Mouse (Mus musculus): ENCODE measurements around the gene Tsc22d3. TPM values are rescaled to one million over a fixed set of nuclear protein-coding genes. Genes with fewer than 3 reads are reported as not detected.
"Not testable (repeated sequence)": the region's sequence is repeated elsewhere in the genome, so short reads cannot be mapped to it uniquely, and the experiment has no call there.

Tsc22d3 gene
- polyA plus RNA-seq, 1 experiment from 2014 or later = 95.8 TPM

- ATAC-seq (replicated peaks) = no peak
- WGBS = 68% methylated on average over 6 of the region's 6 CpGs
- Histone ChIP-seq H3K27me3 (0 out of 2 replicates have a peak, but pooled peaks cover 5% of the 10 kb centered on the region), H3K4me1 (no peaks in the 10 kb centered on the region), H3K27ac (replicated peaks) (no peak overlapping the region), H3K9me3 (no peaks in the 10 kb centered on the region), H3K4me3 (no peak overlapping the region), H3K36me3 (no peaks in the 10 kb centered on the region), H3K4me2 (replicated peaks) (no peak overlapping the region), H3K9ac (replicated peaks) (no peak overlapping the region)
Observed at GRCm38 (mm10) chrX:140558176-140558844, 42.1 kb downstream of the Tsc22d3 start.

- Histone ChIP-seq H3K9ac (replicated peaks) (no peak overlapping the region), H3K27ac (replicated peaks) (no peak overlapping the region), H3K4me1 (no peaks in the 10 kb centered on the region), H3K36me3 (no peaks in the 10 kb centered on the region), H3K27me3 (0 out of 2 replicates have a peak, but pooled peaks cover 5% of the 10 kb centered on the region), H3K4me2 (replicated peaks) (no peak overlapping the region), H3K4me3 (no peak overlapping the region), H3K9me3 (no peaks in the 10 kb centered on the region)
- 83% methylated on average over 2 of the region's 2 CpGs for WGBS
- ATAC-seq (replicated peaks) = no peak
Observed at GRCm38 (mm10) chrX:140555965-140556364, 44.5 kb downstream of the Tsc22d3 start.

GRCm38 (mm10) chrX:140555423-140555822, 45.0 kb downstream of the Tsc22d3 start:
- Histone ChIP-seq H3K9me3 (no peaks in the 10 kb centered on the region), H3K27me3 (0 out of 2 replicates have a peak, but pooled peaks cover 5% of the 10 kb centered on the region), H3K4me3 (no peak overlapping the region), H3K9ac (replicated peaks) (no peak overlapping the region), H3K4me1 (no peaks in the 10 kb centered on the region), H3K36me3 (no peaks in the 10 kb centered on the region), H3K4me2 (replicated peaks) (no peak overlapping the region), H3K27ac (replicated peaks) (no peak overlapping the region)
- ATAC-seq (replicated peaks) = no peak
- 72% methylated on average over 3 of the region's 3 CpGs for WGBS

GRCm38 (mm10) chrX:140547660-140548419, 52.6 kb downstream of the Tsc22d3 start:
- no peak overlapping the region for H3K27ac ChIP-seq (replicated peaks)
- H3K9ac ChIP-seq (replicated peaks) = no peak overlapping the region
- no peak for ATAC-seq (replicated peaks)
- H3K27me3 ChIP-seq = 0 out of 2 replicates have a peak, but pooled peaks cover 11% of the 10 kb centered on the region
- no peaks in the 10 kb centered on the region for H3K4me1 ChIP-seq
- no peaks in the 10 kb centered on the region for H3K9me3 ChIP-seq
- no peak overlapping the region for H3K4me2 ChIP-seq (replicated peaks)
- H3K36me3 ChIP-seq = no peaks in the 10 kb centered on the region
- WGBS = 83% methylated on average over 7 of the region's 7 CpGs
- no peak overlapping the region for H3K4me3 ChIP-seq

DNA sequence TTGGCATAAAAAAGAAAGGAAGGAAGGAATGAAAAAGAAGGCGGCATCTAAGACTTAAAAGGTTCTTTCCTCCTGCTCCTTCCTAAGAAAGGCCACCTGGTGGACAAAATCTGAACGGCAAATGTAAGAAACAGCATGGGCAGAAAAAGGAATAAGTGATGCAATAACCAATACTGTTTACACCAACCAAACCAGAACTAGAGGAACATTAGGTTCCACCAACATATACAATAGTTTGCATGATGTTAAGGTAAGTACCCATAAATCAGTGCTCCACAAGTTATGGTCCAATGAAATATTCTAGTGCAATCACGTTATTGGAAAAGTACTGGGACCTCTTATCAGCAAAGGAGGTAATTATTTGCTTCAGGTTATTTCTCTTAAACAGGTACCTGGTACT, 55.7 kb downstream of the Tsc22d3 start:
- Histone ChIP-seq H3K9me3 (no peaks in the 10 kb centered on the region), H3K27ac (replicated peaks) (no peak overlapping the region), H3K4me2 (replicated peaks) (no peak overlapping the region), H3K4me3 (no peak overlapping the region), H3K27me3 (0 out of 2 replicates have a peak, but pooled peaks cover 11% of the 10 kb centered on the region), H3K4me1 (peaks cover 7% of the 10 kb centered on the region; the same call in 1 of the 2 replicates), H3K36me3 (no peaks in the 10 kb centered on the region), H3K9ac (replicated peaks) (no peak overlapping the region)
- WGBS = 42% methylated on average over 3 of the region's 3 CpGs
- no peak for ATAC-seq (replicated peaks)

DNA sequence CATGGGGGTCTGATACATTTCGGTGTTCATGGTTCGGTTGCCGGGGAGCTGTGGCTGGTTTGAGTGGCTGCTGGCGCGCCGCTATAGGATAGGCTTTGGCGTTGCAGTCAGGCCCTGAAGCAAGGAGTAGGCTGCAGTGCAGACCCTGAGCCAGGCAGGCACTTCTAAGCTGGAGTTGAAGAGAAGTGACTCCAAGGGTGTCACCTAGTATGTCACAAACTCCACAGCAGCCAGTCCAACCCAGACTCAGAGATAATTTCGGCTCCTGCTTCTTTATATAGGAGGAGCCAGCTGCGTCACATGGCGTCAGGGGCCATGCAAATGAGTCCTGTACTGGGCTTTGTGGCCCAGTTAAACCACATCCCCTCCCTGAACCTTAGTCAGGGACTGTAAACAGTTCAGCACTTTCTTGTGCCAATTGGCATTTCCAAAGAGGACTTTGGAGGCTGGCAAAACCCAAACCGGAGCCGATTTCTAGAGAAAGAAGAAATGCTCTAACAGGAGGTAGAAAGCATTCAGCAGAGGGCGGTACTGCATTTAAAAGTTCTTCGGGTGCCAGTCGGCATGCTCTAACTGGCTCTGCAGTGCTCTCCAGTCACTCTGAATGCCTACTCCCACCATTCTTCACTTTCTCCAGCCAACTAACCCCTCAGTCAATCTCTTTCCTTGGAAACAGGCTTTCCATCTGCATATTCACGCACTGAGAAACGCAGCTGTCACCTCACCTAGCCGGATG, 57.4 kb downstream of the Tsc22d3 start:
- ATAC-seq (replicated peaks) = peak; percentile 83

GRCm38 (mm10) chrX:140542474-140542845, 58.0 kb downstream of the Tsc22d3 start:
- Histone ChIP-seq H3K4me3 (peak overlapping the region; percentile 48), H3K4me2 (replicated peaks) (peak overlapping the region; percentile 62), H3K9ac (replicated peaks) (peak overlapping the region; percentile 57), H3K27me3 (peaks cover 6% of the 10 kb centered on the region; the same call in 1 of the 2 replicates), H3K4me1 (peaks cover 7% of the 10 kb centered on the region; the same call in 1 of the 2 replicates), H3K36me3 (no peaks in the 10 kb centered on the region), H3K27ac (replicated peaks) (peak overlapping the region; percentile 77), H3K9me3 (no peaks in the 10 kb centered on the region)
- WGBS = 21% methylated on average over 21 of the region's 21 CpGs
- ATAC-seq (replicated peaks) = peak; percentile 94

More for the DNA sequence above, 57.4 kb downstream of the Tsc22d3 start:
- Histone ChIP-seq H3K4me3 (peak overlapping the region; percentile 48), H3K36me3 (no peaks in the 10 kb centered on the region), H3K4me1 (peaks cover 7% of the 10 kb centered on the region; the same call in 1 of the 2 replicates), H3K27ac (replicated peaks) (peak overlapping the region; percentile 77), H3K9ac (replicated peaks) (peak overlapping the region; percentile 57), H3K4me2 (replicated peaks) (peak overlapping the region; percentile 62), H3K9me3 (no peaks in the 10 kb centered on the region), H3K27me3 (peaks cover 6% of the 10 kb centered on the region; the same call in 1 of the 2 replicates)
- 28% methylated on average over 18 of the region's 18 CpGs for WGBS

- H3K9me3 ChIP-seq = no peaks in the 10 kb centered on the region
- WGBS = 17% methylated on average over 10 of the region's 10 CpGs
- H3K4me2 ChIP-seq (replicated peaks) = peak overlapping the region; percentile 62
- peak; percentile 65 for ATAC-seq (replicated peaks)
- H3K9ac ChIP-seq (replicated peaks) = peak overlapping the region; percentile 57
- peak overlapping the region; percentile 48 for H3K4me3 ChIP-seq
- peaks cover 6% of the 10 kb centered on the region; the same call in 1 of the 2 replicates for H3K27me3 ChIP-seq
- no peaks in the 10 kb centered on the region for H3K36me3 ChIP-seq
- peaks cover 7% of the 10 kb centered on the region; the same call in 1 of the 2 replicates for H3K4me1 ChIP-seq
- H3K27ac ChIP-seq (replicated peaks) = peak overlapping the region; percentile 77
Observed at GRCm38 (mm10) chrX:140541711-140542473, 58.6 kb downstream of the Tsc22d3 start.

DNA sequence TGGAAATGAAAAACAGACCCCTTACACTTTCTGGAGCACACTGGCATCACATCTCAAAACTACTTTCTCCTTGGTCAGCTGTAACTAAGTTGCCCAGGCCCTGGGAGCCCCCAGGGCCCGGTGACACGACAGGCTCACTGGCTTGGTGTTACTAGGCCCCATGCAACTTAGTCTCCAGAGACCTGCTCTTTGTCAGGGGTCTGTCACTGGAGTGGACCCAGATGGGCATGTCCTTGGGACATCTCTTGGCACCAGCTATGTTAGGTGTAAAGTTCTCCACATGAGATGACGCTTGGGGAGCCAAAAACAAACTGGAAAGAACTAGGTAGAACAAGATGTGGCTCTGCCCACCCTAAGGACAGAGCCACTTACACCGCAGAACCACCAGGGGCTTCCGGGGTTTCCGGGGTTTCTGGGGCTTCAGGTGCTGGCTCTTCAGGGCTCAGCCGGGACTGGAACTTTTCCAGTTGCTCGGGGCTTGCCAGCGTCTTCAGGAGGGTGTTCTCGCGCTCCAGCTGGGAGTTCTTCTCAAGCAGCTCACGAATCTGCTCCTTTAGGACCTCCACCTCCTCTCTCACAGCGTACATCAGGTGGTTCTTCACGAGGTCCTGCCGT, 59.9 kb downstream of the Tsc22d3 start:
- peaks cover 6% of the 10 kb centered on the region; the same call in 1 of the 2 replicates for H3K27me3 ChIP-seq
- H3K9me3 ChIP-seq = no peaks in the 10 kb centered on the region
- WGBS = 86% methylated on average over 15 of the region's 15 CpGs
- H3K36me3 ChIP-seq = no peaks in the 10 kb centered on the region
- H3K27ac ChIP-seq (replicated peaks) = no peak overlapping the region
- H3K4me2 ChIP-seq (replicated peaks) = no peak overlapping the region
- peaks cover 7% of the 10 kb centered on the region; the same call in 1 of the 2 replicates for H3K4me1 ChIP-seq
- H3K9ac ChIP-seq (replicated peaks) = no peak overlapping the region
- no peak for ATAC-seq (replicated peaks)
- no peak overlapping the region for H3K4me3 ChIP-seq

- H3K4me2 ChIP-seq (replicated peaks); H3K36me3 ChIP-seq; ATAC-seq (replicated peaks); H3K9me3 ChIP-seq; H3K9ac ChIP-seq (replicated peaks); H3K27ac ChIP-seq (replicated peaks); H3K4me1 ChIP-seq; H3K27me3 ChIP-seq; H3K4me3 ChIP-seq: not testable (repeated sequence)
- 90% methylated on average over 3 of the region's 3 CpGs for WGBS
Observed at GRCm38 (mm10) chrX:140539831-140540230, 60.6 kb downstream of the Tsc22d3 start.
